Mouse (Mus musculus) liver, adult (tissue): ENCODE results near the gene Jtb.

Experiments used
- GATA4 ChIP-seq: IDR thresholded peaks from 2 replicates; pipeline ENCODE4 v1.6.1; 2014; ENCODE audit warnings: mild to moderate bottlenecking, low read length; ENCODE audit not compliant: insufficient replicate concordance

Jtb gene

GRCm38 (mm10) chr3:90250791-90251190 is 19.4 kb downstream of the Jtb start:
- TF ChIP-seq GATA4: no peak

- TF ChIP-seq GATA4: no peak
These were observed 22.4 kb downstream of the Jtb start, which contains the start of gene Crtc2 for GRCm38 (mm10) chr3:90253653-90254418. TSS of gene Crtc2 (plus strand) at chr3:90254163.

GRCm38 (mm10) chr3:90254419-90255193 is 23.2 kb downstream of the Jtb start:
- TF ChIP-seq GATA4: no peak

GRCm38 (mm10) chr3:90255194-90255565 is 23.8 kb downstream of the Jtb start:
- no peak for TF ChIP-seq GATA4

GRCm38 (mm10) chr3:90255784-90256353 is 24.5 kb downstream of the Jtb start:
- no peak for TF ChIP-seq GATA4

- no peak for TF ChIP-seq GATA4
These were observed 25.5 kb downstream of the Jtb start for GRCm38 (mm10) chr3:90256731-90257530.

GRCm38 (mm10) chr3:90258521-90258920 is 27.1 kb downstream of the Jtb start:
- TF ChIP-seq GATA4: no peak

GRCm38 (mm10) chr3:90263121-90263771 is 31.8 kb downstream of the Jtb start:
- no peak for TF ChIP-seq GATA4

- TF ChIP-seq GATA4: no peak
These were observed 33.3 kb downstream of the Jtb start for GRCm38 (mm10) chr3:90264687-90265033.

GRCm38 (mm10) chr3:90265034-90265931 is 33.9 kb downstream of the Jtb start, which contains the start of gene Dennd4b:
TSS of gene Dennd4b (plus strand) at chr3:90265185.
- no peak for TF ChIP-seq GATA4

- TF ChIP-seq GATA4: no peak
These were observed 34.7 kb downstream of the Jtb start for GRCm38 (mm10) chr3:90265932-90266741.

- TF ChIP-seq GATA4: no peak
These were observed 35.7 kb downstream of the Jtb start for GRCm38 (mm10) chr3:90266901-90267775.
